In genomic region chr5:30111771-30112170, GRCm38 (mm10) we compare ENCODE assay signal across 13 mouse cellular contexts. TPM values are rescaled to one million over a fixed set of nuclear protein-coding genes. Genes with fewer than 3 reads are reported as not detected.
A peak's percentile ranks its signal among the peaks of the same experiment; 100 is the strongest.
DNase-seq lines count a peak whose midpoint lies in the region; ATAC-seq and TF ChIP-seq lines count a peak whose summit lies in the region.
"Had no signal": no experiment of that assay in that cellular context is flagged by ENCODE, and none has a peak within 500 bp of the region (broad histone marks: within the 10 kb centered on the region; RNA-seq: fewer than 3 reads in every experiment).

No protein-coding gene starts in this region.

- no peaks in the 10 kb centered on the region for H3K9me3 ChIP-seq in hindbrain, embryonic 10.5 days
- H3K9me3 ChIP-seq in hindbrain, embryonic 16.5 days (ENCODE audit: control insufficient read depth, low read length), result no peaks in the 10 kb centered on the region
- no peaks in the 10 kb centered on the region for H3K9me3 ChIP-seq in stomach, embryonic 14.5 days (ENCODE audit: control insufficient read depth, low read depth, low read length)
- no peaks in the 10 kb centered on the region for H3K9me3 ChIP-seq in stomach, postnatal 0 days (ENCODE audit: control insufficient read depth, low read length)
- H3K9me3 ChIP-seq in intestine, postnatal 0 days (ENCODE audit: control insufficient read depth), result no peaks in the 10 kb centered on the region

- H3K4me2 ChIP-seq in hindbrain, embryonic 16.5 days (ENCODE audit: low read length), result no peak overlapping the region; the same call in 1 of the 2 replicates
- peak overlapping the region; percentile 40 for H3K4me2 ChIP-seq in stomach, embryonic 14.5 days (replicated peaks; ENCODE audit: low read depth, low read length)
- no peak overlapping the region for H3K4me2 ChIP-seq in stomach, postnatal 0 days (replicated peaks; ENCODE audit: low read depth)
- H3K4me2 ChIP-seq in intestine, postnatal 0 days (replicated peaks; ENCODE audit: low read depth), result 0 out of 2 replicates have a peak overlapping the region, but pooled peaks have one; percentile 47

- WGBS in hindbrain, embryonic 10.5 days, result 70% methylated on average over 3 of the region's 3 CpGs
- WGBS in hindbrain, embryonic 16.5 days, result 72% methylated on average over 3 of the region's 3 CpGs
- WGBS in stomach, embryonic 14.5 days, result 79% methylated on average over 3 of the region's 3 CpGs
- WGBS in stomach, postnatal 0 days, result 61% methylated on average over 3 of the region's 3 CpGs
- WGBS in intestine, postnatal 0 days, result 68% methylated on average over 3 of the region's 3 CpGs

- peaks cover 73% of the 10 kb centered on the region for H3K4me1 ChIP-seq in hindbrain, embryonic 10.5 days (replicated peaks)
- H3K4me1 ChIP-seq in hindbrain, embryonic 16.5 days (ENCODE audit: control insufficient read depth, insufficient read depth, low read depth, low read length), result peaks cover 42% of the 10 kb centered on the region
- peaks cover 14% of the 10 kb centered on the region for H3K4me1 ChIP-seq in stomach, embryonic 14.5 days (ENCODE audit: control insufficient read depth, insufficient read depth, low read length)
- no peaks in the 10 kb centered on the region for H3K4me1 ChIP-seq in stomach, postnatal 0 days (replicated peaks; ENCODE audit: control insufficient read depth, insufficient read depth)
- H3K4me1 ChIP-seq in intestine, postnatal 0 days (replicated peaks; ENCODE audit: control insufficient read depth, insufficient read depth, low read length), result 0 out of 2 replicates have a peak, but pooled peaks cover 3% of the 10 kb centered on the region

- peaks cover 38% of the 10 kb centered on the region for H3K36me3 ChIP-seq in hindbrain, embryonic 10.5 days
- peaks cover 4% of the 10 kb centered on the region for H3K36me3 ChIP-seq in hindbrain, embryonic 16.5 days (ENCODE audit: control insufficient read depth, insufficient read depth, low read length)
- H3K36me3 ChIP-seq in stomach, embryonic 14.5 days (ENCODE audit: control insufficient read depth, insufficient read depth, low read length), result no peaks in the 10 kb centered on the region
- H3K36me3 ChIP-seq in stomach, postnatal 0 days (ENCODE audit: control insufficient read depth, insufficient read depth, low read length), result no peaks in the 10 kb centered on the region
- no peaks in the 10 kb centered on the region for H3K36me3 ChIP-seq in intestine, postnatal 0 days (ENCODE audit: control insufficient read depth, insufficient read depth)

- peak overlapping the region; percentile 43 for H3K4me3 ChIP-seq in hindbrain, embryonic 10.5 days
- H3K4me3 ChIP-seq in hindbrain, embryonic 16.5 days (ENCODE audit: low read length), result no peak overlapping the region
- H3K4me3 ChIP-seq in stomach, embryonic 14.5 days (ENCODE audit: low read depth, low read length), result no peak overlapping the region
- H3K4me3 ChIP-seq in stomach, postnatal 0 days (ENCODE audit: low read depth, low read length), result no peak overlapping the region
- no peak overlapping the region for H3K4me3 ChIP-seq in intestine, postnatal 0 days (ENCODE audit: low read depth, low read length)

- H3K27me3 ChIP-seq in hindbrain, embryonic 10.5 days (ENCODE audit: insufficient read depth, poor library complexity, severe bottlenecking), result peaks cover 86% of the 10 kb centered on the region
- peaks cover 8% of the 10 kb centered on the region for H3K27me3 ChIP-seq in hindbrain, embryonic 16.5 days (replicated peaks; ENCODE audit: control insufficient read depth, insufficient read depth, low read length)
- H3K27me3 ChIP-seq in stomach, embryonic 14.5 days (ENCODE audit: control insufficient read depth, insufficient read depth, low read length), result 0 out of 2 replicates have a peak, but pooled peaks cover 3% of the 10 kb centered on the region
- H3K27me3 ChIP-seq in stomach, postnatal 0 days (ENCODE audit: control insufficient read depth, insufficient read depth, low read length), result peaks cover 8% of the 10 kb centered on the region
- peaks cover 18% of the 10 kb centered on the region for H3K27me3 ChIP-seq in intestine, postnatal 0 days (replicated peaks; ENCODE audit: control insufficient read depth, insufficient read depth, low read length)
- H3K27me3 ChIP-seq: CH12.LX had no signal

- peak overlapping the region; percentile 87 for H3K27ac ChIP-seq in hindbrain, embryonic 10.5 days
- H3K27ac ChIP-seq in hindbrain, embryonic 16.5 days (ENCODE audit: low read depth, low read length), result no peak overlapping the region
- H3K27ac ChIP-seq in stomach, embryonic 14.5 days (ENCODE audit: low read length), result no peak overlapping the region
- no peak overlapping the region for H3K27ac ChIP-seq in stomach, postnatal 0 days (replicated peaks)
- H3K27ac ChIP-seq in intestine, postnatal 0 days (ENCODE audit: low read depth, low read length), result no peak overlapping the region

- no peak for ATAC-seq in hindbrain, embryonic 16.5 days
- ATAC-seq in stomach, embryonic 14.5 days (ENCODE audit: insufficient number of reproducible peaks, insufficient read depth, low FRiP score, low read depth), result no peak
- ATAC-seq in stomach, postnatal 0 days (ENCODE audit: low FRiP score, low TSS enrichment), result no peak
- ATAC-seq in intestine, postnatal 0 days, result no peak

- no peak overlapping the region for H3K9ac ChIP-seq in hindbrain, embryonic 16.5 days (ENCODE audit: low read depth, low read length)
- H3K9ac ChIP-seq in stomach, embryonic 14.5 days (replicated peaks; ENCODE audit: low read depth, low read length), result no peak overlapping the region
- no peak overlapping the region for H3K9ac ChIP-seq in stomach, postnatal 0 days (ENCODE audit: low read length)
- H3K9ac ChIP-seq in intestine, postnatal 0 days (ENCODE audit: low read depth, low read length), result no peak overlapping the region

- TF ChIP-seq CTCF in stomach, postnatal 0 days (IDR thresholded peaks at IDR 0.05; ENCODE audit: low read depth), result no peak; the same call in 1 of the 2 replicates
- no peak; the same call in 1 of the 2 replicates for TF ChIP-seq CTCF in intestine, postnatal 0 days (IDR thresholded peaks at IDR 0.05; ENCODE audit: low read depth)

- DNase-seq in hindbrain, embryonic 10.5 days (ENCODE audit: low spot score), result no peak
- no peak for DNase-seq in stomach, postnatal 0 days (ENCODE audit: low spot score)
- no peak for DNase-seq in urinary bladder, postnatal 10 days (ENCODE audit: low spot score)
- DNase-seq in cerebellum, adult 8-10 months, result no peak
- DNase-seq in ovary, postnatal 14 days (ENCODE audit: low spot score), result no peak
- DNase-seq: kidney, adult 18-20 months; thymus, postnatal 36 days had no signal

- TF ChIP-seq EP300 in stomach, postnatal 0 days (optimal IDR thresholded peaks at IDR 0.05), result no peak

RNA-seq across cellular contexts. Expression of gene 3110082J24Rik, which starts 5.9 kb away (rescaled TPM):
- polyA plus RNA-seq in hindbrain, embryonic 10.5 days (2016; fragmentation: Nextera tagmentation; extraction: Ambion mirVana), result 2.2 and 4.9 TPM in 2 replicates
- 3.5 and 4.6 TPM in 2 replicates for polyA plus RNA-seq in hindbrain, embryonic 16.5 days (2015; fragmentation: Nextera tagmentation; extraction: Ambion mirVana)
- not detected in 2 replicates for polyA plus RNA-seq in stomach, embryonic 14.5 days (2014; fragmentation: Nextera tagmentation; extraction: Ambion mirVana)
- polyA plus RNA-seq in stomach, postnatal 0 days (2015; fragmentation: Nextera tagmentation; extraction: Ambion mirVana), result not detected in 2 replicates
- not detected in 2 replicates for polyA plus RNA-seq in intestine, postnatal 0 days (2015; fragmentation: Nextera tagmentation; extraction: Ambion mirVana)
- polyA plus RNA-seq: lung, embryonic 16.5 days; spleen, adult 2 months had no signal

RNA-seq across cellular contexts. Expression of gene Garem2, which starts 6.8 kb away (rescaled TPM):
- 7.2 and 22.7 TPM in 2 replicates for polyA plus RNA-seq in hindbrain, embryonic 10.5 days (2016; fragmentation: Nextera tagmentation; extraction: Ambion mirVana)
- polyA plus RNA-seq in hindbrain, embryonic 16.5 days (2015; fragmentation: Nextera tagmentation; extraction: Ambion mirVana), result 8.6 and 11.8 TPM in 2 replicates
- polyA plus RNA-seq in stomach, embryonic 14.5 days (2014; fragmentation: Nextera tagmentation; extraction: Ambion mirVana), result 0.19 and 0.34 TPM in 2 replicates
- 0.10 and 0.12 TPM in 2 replicates for polyA plus RNA-seq in stomach, postnatal 0 days (2015; fragmentation: Nextera tagmentation; extraction: Ambion mirVana)
- polyA plus RNA-seq in intestine, postnatal 0 days (2015; fragmentation: Nextera tagmentation; extraction: Ambion mirVana), result 0.20 TPM in 2 replicates
- polyA plus RNA-seq: spleen, adult 2 months had no signal

RNA-seq across cellular contexts. Expression of gene Tyms, which starts 38.4 kb away (rescaled TPM):
- polyA plus RNA-seq in hindbrain, embryonic 10.5 days (2016; fragmentation: Nextera tagmentation; extraction: Ambion mirVana), result 254 and 300 TPM in 2 replicates
- polyA plus RNA-seq in hindbrain, embryonic 16.5 days (2015; fragmentation: Nextera tagmentation; extraction: Ambion mirVana), result 39.4 and 48.8 TPM in 2 replicates
- 259 and 272 TPM in 2 replicates for polyA plus RNA-seq in stomach, embryonic 14.5 days (2014; fragmentation: Nextera tagmentation; extraction: Ambion mirVana)
- 82.1 and 84.8 TPM in 2 replicates for polyA plus RNA-seq in stomach, postnatal 0 days (2015; fragmentation: Nextera tagmentation; extraction: Ambion mirVana)
- 78.7 and 80.9 TPM in 2 replicates for polyA plus RNA-seq in intestine, postnatal 0 days (2015; fragmentation: Nextera tagmentation; extraction: Ambion mirVana)

RNA-seq across cellular contexts. Expression of gene Hadha, which starts 43.2 kb away (rescaled TPM):
- 93.9 and 94.9 TPM in 2 replicates for polyA plus RNA-seq in hindbrain, embryonic 10.5 days (2016; fragmentation: Nextera tagmentation; extraction: Ambion mirVana)
- 75.3 and 79.1 TPM in 2 replicates for polyA plus RNA-seq in hindbrain, embryonic 16.5 days (2015; fragmentation: Nextera tagmentation; extraction: Ambion mirVana)
- 116 and 118 TPM in 2 replicates for polyA plus RNA-seq in stomach, embryonic 14.5 days (2014; fragmentation: Nextera tagmentation; extraction: Ambion mirVana)
- 201 and 213 TPM in 2 replicates for polyA plus RNA-seq in stomach, postnatal 0 days (2015; fragmentation: Nextera tagmentation; extraction: Ambion mirVana)
- polyA plus RNA-seq in intestine, postnatal 0 days (2015; fragmentation: Nextera tagmentation; extraction: Ambion mirVana), result 301 and 307 TPM in 2 replicates

RNA-seq across cellular contexts. Expression of gene Hadhb, which starts 43.3 kb away (rescaled TPM):
- 93.0 and 100 TPM in 2 replicates for polyA plus RNA-seq in hindbrain, embryonic 10.5 days (2016; fragmentation: Nextera tagmentation; extraction: Ambion mirVana)
- 66.4 and 70.4 TPM in 2 replicates for polyA plus RNA-seq in hindbrain, embryonic 16.5 days (2015; fragmentation: Nextera tagmentation; extraction: Ambion mirVana)
- polyA plus RNA-seq in stomach, embryonic 14.5 days (2014; fragmentation: Nextera tagmentation; extraction: Ambion mirVana), result 134 and 164 TPM in 2 replicates
- 323 and 350 TPM in 2 replicates for polyA plus RNA-seq in stomach, postnatal 0 days (2015; fragmentation: Nextera tagmentation; extraction: Ambion mirVana)
- 392 and 420 TPM in 2 replicates for polyA plus RNA-seq in intestine, postnatal 0 days (2015; fragmentation: Nextera tagmentation; extraction: Ambion mirVana)

Comparison
In these comparisons a context has a peak if more than half of its experiments do, and no peak if none do; other contexts are left out.
1. H3K4me2 ChIP-seq: peak in stomach, embryonic 14.5 days (single experiment) and intestine, postnatal 0 days (single experiment); none in hindbrain, embryonic 16.5 days (single experiment) and stomach, postnatal 0 days (single experiment).